Mouse (Mus musculus): Measurements from ENCODE around the gene Ubqlnl.

The Ubqlnl gene

DNA sequence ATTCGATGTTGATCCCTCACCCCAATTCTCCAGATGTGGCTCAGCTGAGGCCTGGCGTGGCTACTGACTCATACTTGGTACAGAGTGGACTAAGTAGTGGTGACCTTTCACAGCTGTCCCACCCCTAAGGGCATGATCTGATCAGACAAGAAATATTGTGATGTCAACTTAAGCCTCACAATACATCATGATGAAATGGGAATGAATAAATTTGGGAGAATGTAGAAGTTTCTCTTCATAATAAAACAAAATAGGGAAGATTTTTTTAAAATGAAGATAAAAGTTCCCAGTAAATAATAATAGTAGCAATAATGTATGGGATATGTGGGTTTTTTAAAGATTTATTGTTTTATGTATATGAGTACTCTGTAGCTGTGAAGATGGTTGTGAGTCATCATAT, at the start of gene Ubqlnl:
Ubqlnl (minus strand) TSS at position 101 of the 400 bp plus-strand sequence.
- DNase-seq (ENCODE audit: low read depth, low spot score) = no peak

DNA sequence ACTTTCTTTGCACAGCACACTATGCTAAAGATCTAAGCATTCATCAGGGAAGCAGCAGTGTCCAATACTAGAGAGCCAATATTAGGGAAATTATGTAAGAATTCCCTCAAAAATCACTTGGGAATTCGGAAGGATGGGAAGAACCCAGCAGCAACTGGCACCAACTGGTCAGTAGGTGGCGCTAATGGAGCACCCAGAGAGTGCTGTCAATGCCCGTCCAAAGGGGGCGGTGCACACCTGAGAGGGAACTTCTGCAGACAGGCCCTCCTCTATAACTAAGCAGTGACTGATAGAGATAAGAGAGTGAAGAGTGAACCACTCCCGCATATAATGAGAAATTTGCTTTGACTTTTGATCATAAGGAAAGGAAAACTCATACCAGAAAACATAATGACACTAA, 49.5 kb upstream of the Ubqlnl start:
- no peak for DNase-seq (ENCODE audit: low read depth, low spot score)

DNA sequence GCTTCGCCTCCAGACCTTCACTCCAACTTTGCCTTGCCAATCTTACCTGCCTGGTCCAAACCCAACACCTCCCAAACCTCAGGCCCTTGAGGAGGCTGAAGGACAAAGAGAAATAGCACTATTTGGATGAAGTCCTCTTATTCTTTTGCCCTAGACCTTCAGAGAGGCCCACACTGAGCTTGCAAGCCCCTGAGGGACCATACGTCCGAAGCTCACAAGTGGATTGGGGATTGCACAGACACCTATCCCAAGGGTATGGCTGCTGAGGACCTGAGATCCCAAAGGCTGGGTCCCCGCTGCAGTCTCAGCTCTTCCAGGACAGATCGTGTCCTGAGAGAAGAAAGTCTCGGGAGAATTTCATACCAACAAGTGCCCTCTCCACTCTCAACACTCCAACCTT, 45.5 kb upstream of the Ubqlnl start, which contains the start of gene Olfr649:
Olfr649 (minus strand) TSS at position 101 of the 400 bp plus-strand sequence.
- no peak for DNase-seq (ENCODE audit: low read depth, low spot score)

DNA sequence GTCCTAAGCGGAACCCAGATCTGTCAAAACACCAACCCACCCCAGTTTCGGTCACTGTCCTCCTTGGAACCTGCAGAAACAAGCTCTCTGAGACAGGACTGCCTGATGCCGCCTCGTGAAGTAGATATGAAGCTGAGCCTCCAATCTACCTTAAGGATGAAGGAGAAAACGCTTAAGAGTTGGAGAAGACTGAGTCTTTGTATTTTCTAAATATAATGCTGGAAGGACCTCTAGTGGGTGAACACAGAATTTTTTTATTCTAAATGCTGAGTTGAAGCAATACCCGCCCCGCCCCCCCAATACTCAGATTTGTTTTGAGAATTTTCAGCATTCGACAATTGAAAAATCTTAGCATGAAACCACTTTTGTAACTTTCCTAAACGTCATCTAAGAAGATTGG, 40.9 kb upstream of the Ubqlnl start:
- no peak for DNase-seq (ENCODE audit: low read depth, low spot score)

DNA sequence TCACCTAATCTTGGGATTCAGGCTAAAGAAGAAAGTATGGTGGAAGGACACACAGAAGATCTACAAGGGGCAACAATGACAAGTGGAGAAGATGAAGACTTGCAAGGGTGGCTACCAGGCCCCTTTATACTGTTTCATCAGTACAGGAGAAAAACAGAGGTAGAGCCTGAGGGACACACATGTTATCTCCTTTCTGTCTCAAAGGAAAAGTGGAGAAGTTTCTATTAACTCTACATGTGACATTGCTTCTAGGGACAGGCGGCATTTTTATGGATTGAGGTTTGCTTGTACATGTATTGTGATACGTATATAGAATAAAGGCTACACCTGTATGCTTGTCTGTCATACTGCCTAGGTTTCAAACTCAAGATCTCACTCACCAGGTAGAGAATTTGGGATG, 32.9 kb upstream of the Ubqlnl start, which contains the start of gene Olfr648:
Olfr648 (minus strand) TSS at position 101 of the 400 bp plus-strand sequence.
- DNase-seq (ENCODE audit: low read depth, low spot score) = no peak

DNA sequence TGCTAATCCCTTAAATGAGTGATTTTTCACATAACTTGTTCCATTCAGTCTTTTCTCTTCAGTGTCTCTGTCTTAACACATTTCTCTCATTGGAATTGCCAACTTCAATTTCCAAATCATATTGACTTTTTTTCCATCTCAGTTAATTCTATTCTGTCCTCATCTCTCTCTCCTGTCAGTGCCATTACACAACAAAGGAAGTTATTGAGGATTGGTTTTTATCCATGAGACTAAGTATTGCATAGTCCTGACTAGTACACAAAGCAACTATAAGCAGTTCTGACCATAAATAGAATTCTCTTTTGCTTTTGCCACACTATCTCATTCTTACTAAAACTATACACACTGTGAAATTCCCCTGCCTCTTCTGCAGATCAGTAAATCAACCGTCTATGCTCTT, 28.7 kb upstream of the Ubqlnl start:
- DNase-seq (ENCODE audit: low read depth, low spot score) = no peak

DNA sequence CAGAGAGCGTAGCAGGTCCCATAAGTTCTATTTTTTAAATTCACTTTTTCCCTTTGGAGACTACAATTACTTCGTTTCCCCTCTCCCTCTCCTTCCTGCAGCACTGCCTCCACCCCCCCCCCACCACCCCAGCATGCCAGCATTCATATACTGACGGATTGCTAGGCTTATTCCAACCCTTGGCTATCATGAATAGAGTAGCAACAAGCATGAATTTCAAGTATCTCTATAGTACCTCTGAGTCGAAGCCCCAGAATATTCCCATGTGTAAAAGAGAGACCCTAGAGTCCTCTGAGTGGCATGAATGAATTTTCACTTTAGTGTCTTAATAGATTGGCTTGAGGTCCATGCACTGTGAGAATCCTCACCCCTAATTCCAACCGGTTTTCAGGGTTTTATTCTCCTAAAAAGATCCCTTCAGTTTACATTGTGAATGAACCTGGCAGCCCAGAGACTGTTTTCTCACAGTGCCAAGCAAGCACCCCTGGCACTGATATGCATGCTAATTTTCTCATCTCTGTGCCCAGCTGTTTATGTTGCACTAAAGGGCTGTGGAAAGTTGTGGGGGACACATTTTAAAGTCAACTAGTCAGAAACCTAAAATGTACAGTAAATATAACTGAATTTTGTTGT, 28.2 kb upstream of the Ubqlnl start:
- no peak for DNase-seq (ENCODE audit: low read depth, low spot score)

DNA sequence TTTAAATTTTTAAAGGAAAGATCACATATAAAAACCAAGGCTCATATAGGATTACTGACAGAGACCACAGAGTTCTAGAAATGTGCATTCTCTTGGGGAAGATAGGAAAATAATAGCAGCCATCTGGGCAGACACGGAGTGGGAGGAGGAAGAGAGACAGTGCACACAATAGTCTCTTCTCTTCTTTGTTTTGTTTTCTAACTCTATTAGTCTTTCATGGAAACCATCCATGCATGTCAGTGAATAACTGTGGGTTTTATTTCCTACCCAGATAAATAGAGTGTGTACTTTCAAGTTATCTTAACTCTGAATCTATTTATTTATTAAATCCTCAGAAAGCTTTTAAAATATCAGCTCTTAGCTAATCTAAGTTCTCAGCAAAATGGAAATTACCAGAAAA, 24.7 kb upstream of the Ubqlnl start:
- no peak for DNase-seq (ENCODE audit: low read depth, low spot score)

DNA sequence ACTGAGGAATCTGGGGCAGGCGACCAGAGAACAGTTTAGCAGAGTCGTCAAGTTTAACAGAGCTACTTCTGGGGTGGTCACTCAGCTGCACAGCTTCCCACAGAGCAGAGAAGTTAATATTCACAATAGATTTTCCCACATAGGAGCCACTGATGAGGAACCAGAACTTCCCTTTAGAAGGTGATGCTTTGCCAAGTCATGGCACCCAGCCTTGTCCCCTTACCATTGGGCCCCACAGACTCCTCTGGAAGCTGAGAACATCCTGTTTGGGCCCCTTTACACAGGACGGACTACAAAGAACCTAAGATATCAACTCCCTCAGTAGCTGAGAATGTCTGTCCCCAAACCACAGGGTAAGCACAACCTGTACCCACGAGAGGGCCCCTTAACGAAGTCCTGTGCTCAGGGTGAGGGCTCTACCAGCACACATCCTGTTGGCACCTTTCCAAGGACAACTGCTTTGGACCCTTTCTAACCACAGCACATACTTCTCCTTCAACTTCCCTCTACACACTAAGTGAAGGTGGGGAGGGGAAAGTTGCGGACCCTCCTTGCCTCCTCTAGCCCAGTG, 19.4 kb upstream of the Ubqlnl start:
- no peak for DNase-seq (ENCODE audit: low read depth, low spot score)

DNA sequence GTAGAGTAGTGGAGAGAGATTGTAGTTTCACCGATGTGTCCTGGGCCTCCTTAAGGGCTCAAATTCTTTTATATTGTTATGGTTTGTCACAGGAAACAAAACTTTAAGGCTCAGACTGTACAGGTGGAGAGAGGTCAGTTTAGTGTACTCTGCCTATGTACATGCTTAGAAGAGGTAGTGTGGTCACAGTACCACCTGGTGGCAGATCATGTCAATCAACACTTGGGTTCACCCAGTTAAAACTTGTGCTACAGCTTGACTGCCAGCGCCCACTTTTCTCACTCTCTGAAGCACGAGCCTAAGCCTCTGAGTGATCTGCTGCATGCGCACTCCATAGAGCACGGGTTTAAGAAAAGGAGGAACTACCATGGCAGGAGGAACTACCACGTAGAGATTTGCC, 16.7 kb upstream of the Ubqlnl start:
- no peak for DNase-seq (ENCODE audit: low read depth, low spot score)

DNA sequence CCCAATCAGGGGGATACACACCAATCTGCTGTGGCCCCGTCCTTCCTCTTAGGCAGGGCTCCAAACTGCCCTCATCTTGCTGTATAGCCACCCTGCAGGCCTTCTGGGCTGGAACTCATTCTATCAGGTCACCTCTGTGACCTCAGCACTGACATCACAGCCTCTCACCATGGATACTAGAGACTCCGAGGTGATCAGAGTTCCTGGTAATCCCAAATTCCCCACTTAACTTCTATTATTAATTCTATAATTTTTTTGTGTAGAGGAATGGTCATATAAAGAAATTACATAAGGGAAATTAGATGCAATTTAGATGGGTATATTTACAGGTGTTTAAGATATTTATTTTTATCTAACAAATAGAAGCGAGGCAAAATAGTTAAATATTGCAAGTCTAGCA, 7.2 kb downstream of the Ubqlnl start, which contains the start of gene Ubqln3:
Ubqln3 (minus strand) TSS at position 101 of the 400 bp plus-strand sequence.
- DNase-seq (ENCODE audit: low read depth, low spot score) = no peak

DNA sequence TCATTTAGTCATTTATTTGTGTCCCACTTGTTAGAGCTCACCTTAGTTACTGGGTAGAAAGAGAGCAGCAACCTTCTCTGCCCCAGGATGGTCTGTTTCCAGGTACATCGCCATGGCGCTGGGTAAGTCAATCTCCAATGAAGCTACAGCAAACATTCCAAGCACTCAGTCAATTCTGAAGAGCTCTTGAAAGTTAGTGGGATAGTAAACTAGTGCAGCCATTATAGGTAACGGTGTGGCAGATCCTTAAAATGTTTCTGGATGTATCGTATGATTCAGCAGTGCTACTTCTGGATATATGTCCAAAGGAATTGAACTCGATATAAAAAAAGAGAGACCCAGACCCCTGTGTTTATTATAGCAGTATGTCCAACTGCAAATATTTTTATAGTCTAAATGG, 13.1 kb downstream of the Ubqlnl start, which contains the start of gene Olfr643:
Olfr643 (minus strand) TSS at position 101 of the 400 bp plus-strand sequence.
- DNase-seq (ENCODE audit: low read depth, low spot score) = no peak

DNA sequence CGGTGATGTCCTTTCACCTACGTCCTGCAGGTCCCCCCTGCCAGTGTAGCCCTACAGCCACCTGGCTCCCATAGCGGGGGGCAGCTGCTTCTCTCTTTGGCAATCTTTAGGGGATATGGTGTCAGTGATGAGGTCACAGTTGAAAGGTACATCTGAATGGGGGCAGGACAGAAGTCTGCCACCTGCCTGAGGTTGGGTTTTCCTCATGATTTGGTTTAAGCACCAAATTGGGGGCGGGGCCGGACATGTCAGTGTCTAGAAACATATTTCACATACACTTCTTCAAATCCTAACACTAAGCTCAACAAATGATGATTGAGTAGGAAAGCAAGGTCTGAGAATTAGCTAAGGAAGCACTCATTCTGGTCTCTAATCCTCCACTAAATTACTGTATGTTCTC, 20.6 kb downstream of the Ubqlnl start, which contains the start of gene Ubqln5:
Ubqln5 (minus strand) TSS at position 101 of the 400 bp plus-strand sequence.
- DNase-seq (ENCODE audit: low read depth, low spot score) = no peak

DNA sequence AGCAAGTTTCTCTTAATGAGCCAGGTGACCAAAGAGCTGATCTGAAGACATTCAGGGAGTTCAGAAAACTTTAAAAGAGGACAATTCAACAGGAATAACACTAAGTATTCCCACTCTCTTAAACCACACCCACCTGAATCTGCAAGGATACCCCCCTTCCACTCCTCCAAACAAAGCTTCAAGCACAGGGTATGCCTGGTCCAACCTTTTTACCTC, 45.7 kb downstream of the Ubqlnl start, which contains the start of gene Olfr646:
Olfr646 (plus strand) TSS at position 117 of the 216 bp plus-strand sequence.
- no peak for DNase-seq (ENCODE audit: low read depth, low spot score)

DNA sequence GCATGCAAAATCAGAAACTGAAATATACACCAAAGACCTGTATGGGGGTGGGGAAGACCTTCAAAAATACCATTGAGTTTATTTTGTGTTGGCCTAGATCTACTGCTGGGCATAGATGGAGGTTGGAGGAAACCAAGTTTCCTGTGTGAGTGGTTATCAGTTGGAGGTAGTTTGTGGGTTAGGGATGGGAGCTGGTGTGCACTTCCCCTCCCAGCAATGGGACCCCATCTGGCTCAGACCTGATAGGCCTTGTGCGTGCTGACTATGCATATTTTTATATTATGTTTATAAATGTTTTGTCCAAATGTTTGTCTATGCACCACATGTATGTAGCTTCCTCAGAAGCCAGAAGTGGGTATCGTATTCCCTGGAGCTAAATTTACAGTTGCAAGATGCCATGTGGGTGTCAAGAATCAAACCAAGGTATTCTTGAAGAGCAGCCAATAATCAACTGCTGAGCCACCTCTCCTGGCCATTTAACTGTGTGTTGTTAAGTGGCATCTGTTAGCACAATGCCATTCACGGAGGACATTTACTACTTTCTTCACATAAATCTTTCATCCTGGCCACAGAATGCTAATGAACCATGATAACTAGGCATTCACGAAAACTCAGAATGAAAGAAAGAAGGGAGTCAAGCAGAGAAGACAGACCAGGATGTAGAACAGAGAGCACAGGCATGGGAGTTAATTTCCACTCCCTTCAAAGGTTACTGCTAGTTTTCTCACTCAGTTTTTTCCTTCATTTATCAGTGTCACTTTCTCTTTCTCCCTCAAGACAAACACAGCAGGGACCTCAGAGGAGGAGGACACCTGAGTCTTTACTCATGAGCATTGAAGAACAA, 46.2 kb downstream of the Ubqlnl start:
- DNase-seq (ENCODE audit: low read depth, low spot score) = no peak

Measured in brain, embryonic 18.5 days (tissue).